Mouse (Mus musculus): ENCODE measurements around the gene Zfp346.

GRCm38 (mm10) chr13:55114375-55114774, 9.3 kb downstream of the Zfp346 start:
- no peak for TF ChIP-seq GATA1 (IDR thresholded peaks at IDR 0.05; ENCODE audit: borderline replicate concordance, low read length)
- no peak for TF ChIP-seq FLI1 (IDR thresholded peaks at IDR 0.05; ENCODE audit: low read length)

All from megakaryocyte, embryonic 14.5 days (primary cell).